In genomic region chr9:58762086-58762485, GRCm38 (mm10) we compare ENCODE assay signal across 38 mouse cellular contexts. TPM values are rescaled to one million over a fixed set of nuclear protein-coding genes. Genes with fewer than 3 reads are reported as not detected.
"Had no signal": no experiment of that assay in that cellular context is flagged by ENCODE, and none has a peak within 500 bp of the region (broad histone marks: within the 10 kb centered on the region; RNA-seq: fewer than 3 reads in every experiment).

No protein-coding gene starts in this region.

- H3K36me3 ChIP-seq: heart, embryonic 12.5 days; heart, embryonic 13.5 days; heart, embryonic 15.5 days; hindbrain, embryonic 10.5 days; hindbrain, embryonic 12.5 days; hindbrain, embryonic 13.5 days; hindbrain, embryonic 15.5 days; intestine, embryonic 15.5 days had no signal

- DNase-seq: heart, postnatal 10 days; heart, postnatal 14 days; heart, postnatal 36 days; heart, postnatal 4 days; kidney, adult 11 months; kidney, adult 18-20 months; kidney, adult 2 months; kidney, adult 8-10 months; kidney, adult 9 months; kidney, postnatal 10 days; kidney, postnatal 14 days; kidney, postnatal 25 days; kidney, postnatal 36 days; kidney, postnatal 4 days; layer of hippocampus, adult 9-11 months; layer of hippocampus, postnatal 36 days had no signal

- H3K27ac ChIP-seq: heart, embryonic 13.5 days; heart, embryonic 15.5 days; hindbrain, embryonic 10.5 days; hindbrain, embryonic 12.5 days; hindbrain, embryonic 13.5 days; hindbrain, embryonic 14.5 days; hindbrain, embryonic 15.5 days; hindbrain, postnatal 0 days; intestine, embryonic 15.5 days; kidney, postnatal 0 days; layer of hippocampus, adult 2 months; left cerebral cortex, adult 2 months had no signal

- H3K9me3 ChIP-seq: heart, embryonic 12.5 days; heart, embryonic 13.5 days; heart, embryonic 15.5 days; hindbrain, embryonic 10.5 days; hindbrain, embryonic 12.5 days; hindbrain, embryonic 13.5 days; hindbrain, embryonic 15.5 days; intestine, embryonic 15.5 days had no signal

- ATAC-seq: hindbrain, embryonic 16.5 days; hindbrain, postnatal 0 days; inflammation-experienced regulatory T-cells, adult 6 months; intestine, embryonic 15.5 days; intestine, embryonic 16.5 days; intestine, postnatal 0 days had no signal

- H3K4me1 ChIP-seq: hindbrain, embryonic 12.5 days; hindbrain, embryonic 15.5 days; intestine, embryonic 15.5 days had no signal

- H3K27me3 ChIP-seq: heart, embryonic 12.5 days; heart, embryonic 13.5 days; heart, embryonic 15.5 days; hindbrain, embryonic 12.5 days; hindbrain, embryonic 13.5 days; hindbrain, embryonic 15.5 days; intestine, embryonic 15.5 days had no signal

- H3K4me3 ChIP-seq: heart, embryonic 12.5 days; heart, embryonic 13.5 days; heart, embryonic 15.5 days; hindbrain, embryonic 10.5 days; hindbrain, embryonic 12.5 days; hindbrain, embryonic 13.5 days; hindbrain, embryonic 15.5 days; intestine, embryonic 15.5 days; layer of hippocampus, adult 2 months; left cerebral cortex, adult 2 months had no signal

- H3K4me2 ChIP-seq: heart, embryonic 11.5 days; heart, embryonic 12.5 days; heart, embryonic 13.5 days; heart, embryonic 15.5 days; hindbrain, embryonic 12.5 days; hindbrain, embryonic 13.5 days; hindbrain, embryonic 14.5 days; hindbrain, embryonic 15.5 days; intestine, embryonic 15.5 days had no signal

- H3K9ac ChIP-seq: heart, embryonic 12.5 days; heart, embryonic 13.5 days; heart, embryonic 15.5 days; hindbrain, embryonic 12.5 days; hindbrain, embryonic 13.5 days; hindbrain, embryonic 14.5 days; hindbrain, embryonic 15.5 days; intestine, embryonic 15.5 days had no signal

RNA-seq across cellular contexts. Expression of gene Rec114, which starts 18.3 kb away (rescaled TPM):
- total RNA-seq: layer of hippocampus, adult 18-20 months; layer of hippocampus, postnatal 36 days; left cerebral cortex, adult 18-20 months; left cerebral cortex, adult 8-10 months had no signal
- polyA plus RNA-seq: large intestine, adult 2 months had no signal
